Mouse (Mus musculus) mesoderm, embryonic 11.5 days (tissue): ENCODE measurements around the gene Kcnip1.

Source experiments
- DNase-seq: peaks from one replicate; pipeline ENCODE4 v3.0.0-alpha.2; 2012; ENCODE audit warnings: low read depth, low spot score

Gene Kcnip1

GRCm38 (mm10) chr11:33902377-33902776 is 90.6 kb downstream of the Kcnip1 start:
- no peak for DNase-seq

GRCm38 (mm10) chr11:33901783-33902182 is 91.2 kb downstream of the Kcnip1 start:
- DNase-seq = no peak

GRCm38 (mm10) chr11:33891084-33891483 is 101.9 kb downstream of the Kcnip1 start:
- DNase-seq = no peak

GRCm38 (mm10) chr11:33890382-33890781 is 102.6 kb downstream of the Kcnip1 start:
- no peak for DNase-seq

DNA sequence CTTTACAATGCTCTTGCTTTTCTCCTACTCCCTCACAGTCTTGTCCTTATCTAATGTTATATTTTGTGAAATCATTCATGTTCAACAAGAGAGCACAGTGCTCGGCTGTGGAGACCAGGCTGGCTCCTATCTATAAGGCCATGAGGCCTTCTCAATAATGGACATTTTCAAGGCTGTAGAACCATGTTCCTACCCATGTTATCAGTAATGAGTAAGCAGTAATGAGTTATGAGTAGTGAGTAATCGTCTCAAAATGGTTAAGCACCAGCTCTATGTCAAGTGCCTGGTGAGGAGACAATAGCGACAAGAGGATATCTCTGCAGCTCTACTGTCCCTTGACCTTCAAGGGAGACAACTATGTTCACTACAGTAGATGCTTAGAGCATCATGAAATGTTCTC is 105.3 kb downstream of the Kcnip1 start:
- DNase-seq = no peak

- no peak for DNase-seq
These were observed 107.0 kb downstream of the Kcnip1 start for GRCm38 (mm10) chr11:33885981-33886380.

GRCm38 (mm10) chr11:33882731-33883328 is 110.1 kb downstream of the Kcnip1 start:
- no peak for DNase-seq

GRCm38 (mm10) chr11:33874925-33875324 is 118.0 kb downstream of the Kcnip1 start:
- DNase-seq = no peak

GRCm38 (mm10) chr11:33873071-33873781 is 119.7 kb downstream of the Kcnip1 start:
- DNase-seq = peak; percentile 56

DNA sequence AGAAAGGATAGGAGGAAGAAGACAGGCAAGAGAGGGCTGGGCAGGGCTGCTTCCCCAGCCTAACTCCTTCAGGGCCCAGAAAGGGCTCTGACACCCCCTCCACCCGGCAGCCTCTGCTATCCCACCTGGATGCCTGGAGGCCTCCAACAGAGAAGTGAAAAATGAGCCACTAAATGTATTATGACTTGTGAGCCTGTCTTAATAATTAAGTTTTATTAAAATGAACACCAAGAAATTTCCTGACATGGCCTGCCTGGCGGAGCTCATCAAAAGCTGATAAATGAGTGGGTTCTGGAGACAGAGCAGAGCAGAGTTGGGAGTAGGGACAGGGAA is 120.3 kb downstream of the Kcnip1 start:
- DNase-seq = no peak

- no peak for DNase-seq
These were observed 120.8 kb downstream of the Kcnip1 start for GRCm38 (mm10) chr11:33871998-33872715.

DNA sequence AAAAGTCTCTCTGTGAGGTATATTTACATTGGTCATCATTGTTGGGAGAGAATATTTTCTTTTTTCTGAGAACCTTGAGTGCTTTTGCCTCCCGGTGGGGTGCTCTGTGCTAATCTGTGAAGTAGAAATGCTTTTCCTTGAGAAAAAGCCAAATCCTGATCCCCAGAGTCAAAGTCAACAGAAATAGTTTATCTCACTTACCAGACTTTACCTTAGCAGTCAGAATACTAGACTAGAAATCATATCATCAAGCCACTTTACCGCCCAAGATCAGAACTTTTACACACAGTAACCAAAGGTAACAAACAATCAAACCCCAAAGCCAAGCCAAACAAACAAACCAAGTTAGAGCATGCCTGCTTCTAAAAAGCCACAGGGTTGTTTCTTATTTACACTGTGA is 122.7 kb downstream of the Kcnip1 start:
- DNase-seq = no peak

GRCm38 (mm10) chr11:33869559-33869958 is 123.4 kb downstream of the Kcnip1 start:
- no peak for DNase-seq

DNA sequence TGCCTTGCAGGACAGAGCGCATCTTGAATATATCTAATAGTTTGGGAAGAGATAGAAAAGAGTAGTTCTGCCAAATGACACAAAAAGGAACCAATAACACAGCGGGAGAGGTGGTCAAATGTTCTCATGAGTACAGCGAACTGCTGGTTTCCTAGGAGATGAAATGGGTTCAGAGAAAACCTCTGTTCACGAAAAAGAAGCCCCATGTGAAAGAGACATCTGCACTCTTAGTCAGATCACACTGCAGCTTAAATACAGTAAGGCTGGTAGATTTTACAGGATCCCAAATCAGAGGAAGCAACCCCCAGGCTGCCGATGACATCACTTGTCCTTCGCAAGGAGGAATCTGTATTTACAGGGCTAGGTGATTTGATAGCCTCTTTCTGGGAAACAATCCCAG is 126.2 kb downstream of the Kcnip1 start:
- DNase-seq = no peak

GRCm38 (mm10) chr11:33864245-33864644 is 128.7 kb downstream of the Kcnip1 start:
- DNase-seq = no peak

- DNase-seq = no peak
These were observed 131.1 kb downstream of the Kcnip1 start for GRCm38 (mm10) chr11:33861823-33862222.

GRCm38 (mm10) chr11:33860905-33861582 is 131.9 kb downstream of the Kcnip1 start:
- no peak for DNase-seq

- no peak for DNase-seq
These were observed 143.3 kb downstream of the Kcnip1 start for GRCm38 (mm10) chr11:33849614-33850013.

DNA sequence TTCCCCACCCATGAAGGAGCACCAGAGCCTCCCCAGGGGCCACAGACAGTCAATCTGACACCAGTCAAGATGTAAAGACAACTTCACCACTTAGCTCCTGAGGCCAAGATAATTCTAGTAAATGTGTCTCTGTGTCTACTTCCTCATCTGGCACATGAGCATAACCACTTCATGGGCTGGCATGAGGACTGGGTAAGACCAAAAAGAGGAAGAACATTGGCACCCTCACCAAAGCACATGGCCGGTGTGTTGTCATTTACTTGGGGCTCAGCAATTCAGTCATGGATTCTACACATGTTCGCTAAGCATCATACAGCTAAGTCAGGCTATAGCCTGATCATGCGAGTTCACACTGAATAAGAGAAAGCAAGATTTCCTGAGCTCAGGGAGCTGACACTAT is 144.3 kb downstream of the Kcnip1 start:
- DNase-seq = no peak

DNA sequence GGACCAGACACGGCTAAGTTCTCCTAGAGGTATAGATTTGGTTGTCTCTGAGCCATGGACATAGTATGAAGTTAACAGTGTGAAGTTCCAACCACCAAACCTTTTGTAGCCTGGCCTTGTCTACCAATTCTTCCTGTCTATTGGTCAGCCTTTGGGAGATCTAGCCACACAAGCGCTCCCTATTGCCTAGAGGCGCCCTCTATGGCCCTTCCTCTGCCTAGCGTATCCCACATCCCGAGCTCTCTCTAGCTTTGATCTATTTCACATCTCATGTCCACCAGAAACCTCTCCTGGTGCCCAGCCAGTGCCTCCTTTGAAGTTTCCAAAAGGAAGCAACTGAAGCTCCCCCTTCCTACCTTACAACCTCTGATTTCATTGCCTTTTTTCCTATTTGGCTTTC is 147.0 kb downstream of the Kcnip1 start:
- DNase-seq = no peak

DNA sequence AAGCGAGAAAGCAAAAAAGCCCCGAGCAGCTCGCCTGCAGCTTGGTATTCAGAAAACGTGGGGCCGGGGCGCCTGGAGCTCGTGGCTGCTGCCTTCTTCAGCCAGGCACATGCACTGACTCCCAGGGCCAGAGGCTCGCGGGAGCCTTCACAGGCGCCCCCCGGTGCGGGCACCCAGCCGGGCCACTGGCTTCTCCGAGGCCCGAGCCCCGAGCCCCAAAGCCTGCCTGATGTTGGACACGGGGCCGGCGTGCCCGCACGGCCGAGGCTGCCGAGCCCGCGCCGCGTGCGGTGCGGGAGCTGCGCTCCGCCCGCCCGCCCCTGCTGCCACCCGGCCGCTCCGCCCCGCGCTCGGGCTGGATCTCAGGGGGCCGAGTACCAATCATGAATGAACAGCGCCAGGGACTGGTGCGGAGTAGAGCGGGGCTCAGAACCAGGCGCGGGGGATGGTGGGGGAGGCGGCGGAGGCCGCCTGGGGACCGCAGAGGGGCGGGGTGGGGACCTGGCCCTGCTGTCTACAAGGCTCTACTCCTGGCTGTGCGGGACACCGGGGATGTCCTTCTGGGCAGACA is 149.6 kb downstream of the Kcnip1 start:
- DNase-seq = peak; percentile 62

- no peak for DNase-seq
These were observed 153.9 kb downstream of the Kcnip1 start for GRCm38 (mm10) chr11:33839049-33839448.
